Mouse (Mus musculus) ovary, postnatal 10 days (tissue): Measurements from ENCODE around the gene Bbs12.

Experiments
- DNase-seq: peaks from one replicate; pipeline ENCODE4 v3.0.0; 2022; ENCODE audit warnings: low spot score

Gene Bbs12

DNA sequence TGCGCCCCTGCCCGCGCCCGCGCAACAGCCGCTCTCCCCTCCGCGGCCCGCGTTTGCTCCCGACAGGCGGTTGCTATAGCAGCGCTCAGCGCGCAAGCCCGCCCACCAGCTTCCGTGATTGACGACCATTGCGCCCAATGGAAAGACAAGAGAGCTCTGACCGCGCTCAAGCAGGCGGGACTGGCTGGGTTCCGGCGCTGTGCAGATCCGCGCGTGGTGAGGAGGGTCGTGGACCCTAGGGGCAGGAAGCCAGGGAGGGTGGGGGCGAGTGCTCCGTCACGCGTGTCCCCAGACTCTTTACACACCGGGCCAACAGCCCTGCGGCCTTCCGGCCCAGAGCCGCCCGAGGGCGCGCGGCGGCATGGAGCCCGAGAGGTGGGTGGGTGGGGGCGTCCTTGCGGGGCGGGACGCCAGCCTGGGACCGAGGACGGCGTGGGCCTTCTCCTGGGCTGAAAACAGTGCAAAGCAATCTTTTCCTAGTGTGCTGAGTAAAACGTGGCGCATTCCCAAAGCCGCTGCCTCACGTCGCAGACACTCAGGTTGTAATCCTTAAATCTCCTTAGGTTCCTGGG is at the start of gene Bbs12, which contains the start of gene Cetn4:
Gene Bbs12 (plus strand): TSS at position 185 of the 572 bp plus-strand sequence.
Gene Cetn4 (minus strand): TSS at position 339 of the 572 bp plus-strand sequence.
- DNase-seq = peak; percentile 99

- no peak for DNase-seq
Observed at GRCm38 (mm10) chr3:37268338-37268737, 44.0 kb upstream of the Bbs12 start.

- no peak for DNase-seq
Observed at GRCm38 (mm10) chr3:37269926-37270325, 42.4 kb upstream of the Bbs12 start.

GRCm38 (mm10) chr3:37271209-37271608 is 41.1 kb upstream of the Bbs12 start:
- DNase-seq = no peak

DNA sequence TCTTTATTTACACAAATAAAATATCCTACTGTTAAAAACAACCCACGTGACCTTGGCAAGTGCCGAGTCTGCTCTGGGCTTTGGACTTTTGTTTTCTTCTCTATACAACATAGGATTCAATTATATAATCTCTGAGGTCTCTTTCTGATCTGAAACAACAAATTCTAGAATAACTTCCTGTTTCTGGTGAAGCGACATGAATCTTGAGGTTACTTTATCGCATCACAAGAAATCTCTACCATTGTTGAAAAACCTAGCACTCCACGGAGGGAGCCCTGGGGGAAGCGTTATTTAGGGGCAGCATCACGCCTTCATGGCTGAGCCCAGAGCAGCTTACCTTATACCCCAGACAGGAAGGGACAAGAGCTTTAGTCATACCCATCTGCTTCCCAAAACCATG is 39.3 kb upstream of the Bbs12 start:
- no peak for DNase-seq

DNA sequence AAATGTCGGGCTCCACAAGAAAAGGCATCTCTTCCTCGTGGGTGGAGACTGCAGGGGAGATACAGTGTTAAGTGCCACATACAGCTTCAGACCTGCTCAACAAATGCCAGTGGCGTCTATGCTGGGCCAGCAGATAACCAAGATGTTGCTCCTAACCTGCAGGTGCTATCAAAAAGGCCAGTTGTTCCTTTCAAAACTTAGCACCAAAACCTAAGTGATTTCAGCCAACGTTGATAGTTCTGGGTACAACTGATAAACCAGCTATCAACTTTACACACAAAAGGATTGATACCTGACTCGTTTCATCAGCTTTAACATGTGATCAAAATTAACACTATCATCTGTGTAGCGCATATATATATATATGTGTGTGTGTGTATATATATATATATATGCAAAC is 37.7 kb upstream of the Bbs12 start:
- no peak for DNase-seq

GRCm38 (mm10) chr3:37280221-37280620 is 32.1 kb upstream of the Bbs12 start:
- no peak for DNase-seq

DNA sequence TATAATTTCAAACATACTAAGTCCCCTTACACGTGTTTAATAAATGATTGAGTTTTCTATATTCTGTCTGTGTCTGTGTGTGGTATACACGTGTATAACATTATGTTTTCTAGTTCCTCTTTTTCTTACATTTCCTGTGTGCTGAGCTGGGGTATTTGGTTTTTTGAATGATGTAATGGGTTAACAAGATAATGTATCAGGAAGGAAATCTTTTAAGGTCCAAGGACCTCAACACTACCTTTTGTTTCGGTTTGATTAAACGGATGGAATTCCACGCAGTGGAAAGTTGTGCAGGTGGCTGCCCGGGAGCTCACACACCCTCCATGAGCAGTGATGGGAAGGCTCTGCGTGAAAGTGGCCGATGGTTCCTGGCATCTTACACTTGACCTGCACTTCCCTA is 31.5 kb upstream of the Bbs12 start:
- DNase-seq = no peak

GRCm38 (mm10) chr3:37282299-37282922 is 29.9 kb upstream of the Bbs12 start:
- no peak for DNase-seq

DNA sequence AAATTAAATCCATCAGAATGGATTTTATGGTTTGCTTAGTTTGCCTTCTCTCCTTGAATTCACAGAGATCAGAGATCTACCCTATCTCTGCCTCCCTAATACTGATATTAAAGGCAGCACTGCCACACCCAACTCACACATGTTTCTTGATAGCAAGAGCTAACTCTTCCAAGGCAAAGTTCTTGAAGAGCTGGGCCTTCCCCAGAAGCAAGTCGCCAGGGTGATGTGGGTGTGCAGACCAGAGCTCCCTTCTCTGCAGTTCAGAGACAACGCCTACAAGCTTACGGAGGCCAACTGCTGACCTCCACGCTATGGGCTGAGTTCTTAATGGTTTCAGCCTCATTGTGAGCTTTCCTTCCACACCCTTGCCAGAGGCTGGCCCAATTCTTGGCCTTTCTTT is 29.1 kb upstream of the Bbs12 start:
- DNase-seq = no peak

DNA sequence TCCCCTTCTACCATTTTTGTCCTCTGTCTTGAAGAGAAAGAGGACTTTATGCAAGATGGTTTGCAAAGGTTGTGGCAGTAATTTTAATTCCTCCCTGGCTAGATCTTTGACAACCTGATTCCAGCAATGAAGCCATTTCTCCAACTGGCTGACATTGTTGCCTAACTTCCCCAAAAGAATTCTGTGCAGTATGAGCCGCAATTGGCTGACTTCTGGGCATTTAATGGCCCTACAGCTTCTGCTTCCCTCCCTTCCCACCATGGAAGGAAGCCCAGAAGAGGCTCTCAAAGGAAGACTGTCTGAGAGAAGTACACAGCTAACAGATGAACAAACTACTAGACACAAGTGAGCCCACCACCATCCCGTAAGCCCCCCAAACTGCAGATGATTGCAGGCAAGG is 23.1 kb upstream of the Bbs12 start:
- no peak for DNase-seq

DNA sequence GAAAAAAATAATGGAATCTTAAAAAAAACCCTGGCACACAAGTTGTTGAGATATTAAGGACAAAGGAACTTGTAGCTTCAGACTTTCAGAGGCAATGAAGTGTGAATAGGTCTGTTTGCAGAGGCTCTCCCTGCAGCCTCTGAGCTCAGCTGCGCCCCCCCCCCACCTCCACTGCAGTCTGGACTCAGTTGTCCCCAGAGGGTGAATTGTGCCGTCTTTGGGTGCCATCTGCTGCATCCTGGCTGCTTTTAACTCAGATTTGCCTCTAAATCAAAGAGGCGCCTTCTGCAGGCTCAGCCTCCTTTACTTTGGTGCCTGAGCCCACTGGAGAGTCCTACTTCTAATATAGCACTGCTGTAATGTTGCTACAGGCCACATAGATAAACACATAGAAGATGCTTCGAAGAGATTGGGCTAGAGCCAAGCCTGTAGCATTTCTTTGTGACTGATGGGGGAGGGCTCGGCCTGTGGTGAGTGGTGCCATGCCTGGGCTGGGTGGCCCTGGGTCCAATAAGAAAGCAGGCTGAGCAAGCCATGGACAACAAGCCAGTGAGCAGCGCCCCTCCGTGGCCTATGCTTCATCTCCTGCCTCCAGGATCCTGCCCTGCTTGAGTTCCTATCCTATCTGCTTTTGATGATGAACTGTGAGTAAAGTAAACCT is 21.3 kb upstream of the Bbs12 start:
- DNase-seq = no peak

GRCm38 (mm10) chr3:37291929-37292328 is 20.4 kb upstream of the Bbs12 start:
- no peak for DNase-seq

DNA sequence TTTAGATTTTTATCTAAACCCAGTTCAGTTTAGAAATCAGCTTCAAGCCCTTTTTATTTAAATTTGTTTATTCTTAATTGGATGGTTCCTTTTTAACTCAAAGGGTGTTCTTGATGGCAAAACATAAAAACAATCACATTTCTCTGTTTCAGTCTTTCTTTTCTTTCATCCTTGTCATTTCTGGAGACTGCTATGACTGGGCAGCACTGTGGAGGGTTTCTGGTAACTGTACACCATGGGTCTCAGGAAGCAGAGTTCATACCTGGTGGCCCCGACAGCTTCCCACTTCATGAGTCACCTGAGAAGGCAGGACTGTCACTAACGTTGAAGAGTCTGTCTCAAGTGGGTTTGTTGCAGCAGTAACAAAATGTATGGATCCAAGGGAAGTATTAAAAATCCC is 19.7 kb upstream of the Bbs12 start:
- no peak for DNase-seq

DNA sequence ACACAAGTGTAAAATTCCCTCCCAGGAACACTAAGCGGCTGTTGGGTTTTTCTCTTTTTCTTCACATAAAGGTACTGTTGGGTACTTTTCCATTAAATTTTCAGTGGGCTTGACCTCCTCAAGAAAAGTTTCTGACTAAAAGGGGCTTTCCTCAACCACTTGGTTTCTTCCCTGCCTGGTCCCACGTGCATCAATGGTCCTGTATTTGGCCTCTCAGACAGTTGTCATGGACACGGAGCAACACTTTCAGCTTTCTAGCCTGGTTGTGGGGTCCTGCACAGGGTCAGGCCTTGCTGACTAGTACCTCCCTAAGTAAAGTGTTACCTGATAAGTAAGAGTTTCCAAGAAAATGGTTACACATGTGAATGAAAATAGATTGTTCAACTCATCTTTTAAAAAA is 12.9 kb upstream of the Bbs12 start:
- no peak for DNase-seq

DNA sequence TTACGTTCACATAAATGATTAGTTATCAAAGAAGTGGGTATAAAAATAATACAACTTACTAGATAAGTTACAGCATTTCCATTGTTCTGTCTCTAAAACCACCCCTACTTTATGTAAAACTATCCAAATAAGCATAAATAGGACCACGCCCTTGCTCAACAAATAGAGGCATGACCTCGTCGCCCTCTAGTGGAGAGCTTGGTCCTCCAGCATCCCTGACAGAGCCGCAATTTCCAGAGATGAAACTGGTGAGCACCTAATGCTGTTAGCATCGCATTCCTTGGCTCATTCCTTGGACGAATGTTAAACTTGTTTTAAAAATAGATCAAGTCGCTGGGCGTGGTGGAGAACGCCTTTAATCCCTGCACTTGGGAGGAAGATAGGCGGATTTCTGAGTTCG is 9.7 kb upstream of the Bbs12 start:
- DNase-seq = no peak

DNA sequence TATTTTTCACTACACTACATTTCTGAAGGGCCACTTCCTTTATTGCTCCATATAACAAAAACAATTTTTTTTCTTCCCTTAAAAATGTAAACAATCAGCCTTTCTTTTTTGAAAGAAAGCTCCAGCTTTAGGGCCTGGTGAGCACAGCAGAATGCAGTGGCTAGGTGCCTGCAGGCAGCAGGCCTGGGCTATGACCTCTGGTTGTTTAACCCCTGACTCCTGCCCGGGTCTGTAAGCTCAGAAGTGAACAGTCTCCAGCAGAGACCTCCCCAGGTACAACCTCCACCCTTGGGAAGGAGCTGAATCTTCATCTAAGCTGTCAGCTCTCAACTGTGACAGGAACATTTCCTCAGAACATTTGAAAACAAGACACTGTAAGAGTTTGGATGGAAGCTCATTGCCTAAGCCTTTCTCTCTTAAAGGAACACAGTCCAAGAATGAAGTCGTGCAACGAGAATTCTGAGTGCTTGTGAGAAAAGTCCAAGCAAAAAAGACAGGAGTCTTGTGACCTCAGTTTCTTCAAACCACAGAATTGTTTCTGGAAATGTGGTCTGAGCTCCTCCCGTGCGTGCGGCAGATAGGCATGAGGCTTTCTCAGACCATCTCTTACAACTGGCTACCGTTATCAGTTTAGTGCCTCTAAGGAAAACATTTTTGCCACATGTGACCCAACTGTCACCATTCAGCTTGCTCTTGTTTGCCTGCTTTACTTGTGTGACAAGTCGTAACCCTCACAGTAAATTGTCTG is 8.8 kb upstream of the Bbs12 start:
- no peak for DNase-seq

GRCm38 (mm10) chr3:37311897-37312369 is 421 bp upstream of the Bbs12 start:
- no peak for DNase-seq

GRCm38 (mm10) chr3:37313371-37313770 is 1.0 kb downstream of the Bbs12 start:
- DNase-seq = no peak

GRCm38 (mm10) chr3:37316233-37316632 is 3.9 kb downstream of the Bbs12 start:
- DNase-seq = no peak

DNA sequence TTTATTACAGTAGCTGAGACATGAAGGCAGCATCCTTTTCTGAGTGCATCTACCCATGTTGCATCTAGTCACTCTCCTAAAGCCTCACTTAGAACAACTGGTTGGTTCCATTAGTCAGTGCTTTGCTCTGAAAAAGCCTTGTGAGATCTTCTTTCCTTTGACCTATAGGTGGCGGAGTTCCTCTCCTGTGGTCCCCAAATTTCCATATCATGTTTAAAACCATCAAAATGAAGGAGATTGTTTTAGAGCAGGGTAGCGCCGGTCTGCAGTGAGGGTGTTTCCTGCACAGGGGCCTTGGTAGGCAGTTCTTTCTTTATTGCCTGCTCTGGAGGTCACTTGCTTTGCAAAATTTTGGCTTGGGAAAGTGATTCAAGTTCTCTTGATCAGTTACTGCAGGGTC is 12.0 kb downstream of the Bbs12 start:
- DNase-seq = no peak

- no peak for DNase-seq
Observed at GRCm38 (mm10) chr3:37325317-37326112, 13.2 kb downstream of the Bbs12 start.
